Mouse (Mus musculus): ENCODE measurements around the gene Capn3. TPM values are rescaled to one million over a fixed set of nuclear protein-coding genes. Genes with fewer than 3 reads are reported as not detected.

The Capn3 gene
- polyA plus RNA-seq (2015; fragmentation: Nextera tagmentation; extraction: Ambion mirVana), result 0.89 and 1.0 TPM in 2 replicates

- Histone ChIP-seq H3K4me2 (replicated peaks) (no peak within 1 kb of the TSS), H3K4me1 (replicated peaks) (no peaks in the 10 kb centered on the region), H3K27ac (no peak within 1 kb of the TSS), H3K9ac (no peak within 1 kb of the TSS), H3K36me3 (no peaks in the 10 kb centered on the region), H3K4me3 (replicated peaks) (no peak within 1 kb of the TSS), H3K27me3 (replicated peaks) (no peaks in the 10 kb centered on the region), H3K9me3 (no peaks in the 10 kb centered on the region)
- ATAC-seq, result no peak
- WGBS, result 72% methylated on average over 4 of the region's 4 CpGs
Measured at GRCm38 (mm10) chr2:120455719-120456118, at the start of gene Capn3. TSS of gene Capn3 (plus strand) at chr2:120456019.

DNA sequence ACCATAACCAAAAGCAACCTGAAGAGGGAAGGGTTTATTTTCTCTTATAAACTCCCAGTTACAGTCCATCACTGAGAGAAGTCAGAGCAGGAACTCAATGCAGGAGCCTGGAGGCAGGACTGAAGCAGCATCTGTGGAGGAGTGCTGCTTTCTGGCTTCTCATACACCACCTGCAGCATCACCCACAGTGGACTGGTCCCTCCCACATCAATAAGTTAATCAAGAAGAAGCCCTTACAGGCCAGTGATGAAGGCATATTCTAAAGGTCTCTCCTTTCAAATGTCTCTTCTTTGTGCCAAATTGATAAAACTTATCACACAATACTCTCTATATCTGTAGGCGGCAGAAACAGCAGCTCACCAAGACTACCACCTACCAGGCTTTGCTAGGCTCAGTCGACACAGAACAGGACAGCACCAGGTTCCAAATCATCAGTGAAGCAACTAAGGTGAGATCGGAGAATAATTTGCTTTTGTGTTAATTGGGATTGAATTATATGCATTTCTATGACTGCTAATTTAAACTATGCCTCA lies 44.7 kb upstream of the Capn3 start:
- Histone ChIP-seq H3K4me2 (replicated peaks) (no peak overlapping the region), H3K9ac (no peak overlapping the region), H3K36me3 (no peaks in the 10 kb centered on the region), H3K9me3 (no peaks in the 10 kb centered on the region), H3K27me3 (replicated peaks) (no peaks in the 10 kb centered on the region), H3K4me3 (replicated peaks) (no peak overlapping the region), H3K4me1 (replicated peaks) (no peaks in the 10 kb centered on the region), H3K27ac (no peak overlapping the region)
- WGBS, result 96% methylated on average over 3 of the region's 3 CpGs
- ATAC-seq, result no peak

GRCm38 (mm10) chr2:120414113-120414512 lies 41.7 kb upstream of the Capn3 start:
- Histone ChIP-seq H3K9me3 (no peaks in the 10 kb centered on the region), H3K27ac (no peak overlapping the region), H3K36me3 (no peaks in the 10 kb centered on the region), H3K9ac (no peak overlapping the region), H3K4me1 (replicated peaks) (no peaks in the 10 kb centered on the region), H3K4me3 (replicated peaks) (no peak overlapping the region), H3K4me2 (replicated peaks) (no peak overlapping the region), H3K27me3 (replicated peaks) (no peaks in the 10 kb centered on the region)
- no peak for ATAC-seq

DNA sequence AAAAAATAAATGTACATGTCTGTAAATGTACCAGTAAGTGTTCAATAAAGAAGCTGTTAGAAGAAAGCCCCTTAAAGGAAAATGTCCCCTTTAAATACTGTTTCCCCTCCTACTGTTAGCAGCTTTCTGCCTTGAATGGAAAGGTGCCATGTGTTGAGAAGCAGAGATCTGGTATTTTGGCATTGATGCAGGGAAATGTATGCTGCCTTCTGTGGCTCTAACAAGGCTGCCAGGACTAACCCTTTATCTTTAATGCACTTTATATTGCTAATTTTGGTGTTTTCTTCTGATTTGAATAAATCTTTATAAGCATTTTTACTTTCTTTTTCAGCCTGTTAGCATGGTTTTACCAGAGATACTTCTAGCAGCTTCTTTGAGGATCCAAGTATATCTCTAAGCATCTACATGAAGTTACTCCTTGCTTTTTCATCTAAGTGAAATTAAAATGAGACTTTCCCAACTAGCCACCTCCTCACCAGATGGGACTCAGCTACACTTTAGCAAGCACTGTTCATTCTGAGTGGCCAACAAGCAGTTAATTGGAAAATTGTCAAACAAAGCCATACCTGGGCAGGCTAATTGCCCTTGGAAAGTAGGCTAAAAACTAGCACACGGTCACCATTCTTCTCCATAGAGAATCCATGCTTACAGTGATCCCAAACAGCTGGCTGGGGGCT lies 40.9 kb upstream of the Capn3 start:
- H3K27ac ChIP-seq, result no peak overlapping the region
- H3K4me2 ChIP-seq (replicated peaks), result no peak overlapping the region
- no peaks in the 10 kb centered on the region for H3K4me1 ChIP-seq (replicated peaks)
- H3K36me3 ChIP-seq, result no peaks in the 10 kb centered on the region
- no peak overlapping the region for H3K4me3 ChIP-seq (replicated peaks)
- H3K27me3 ChIP-seq (replicated peaks), result no peaks in the 10 kb centered on the region
- no peak overlapping the region for H3K9ac ChIP-seq
- H3K9me3 ChIP-seq, result no peaks in the 10 kb centered on the region
- WGBS, result 65% methylated on average over 1 of the region's 1 CpGs
- ATAC-seq, result no peak

DNA sequence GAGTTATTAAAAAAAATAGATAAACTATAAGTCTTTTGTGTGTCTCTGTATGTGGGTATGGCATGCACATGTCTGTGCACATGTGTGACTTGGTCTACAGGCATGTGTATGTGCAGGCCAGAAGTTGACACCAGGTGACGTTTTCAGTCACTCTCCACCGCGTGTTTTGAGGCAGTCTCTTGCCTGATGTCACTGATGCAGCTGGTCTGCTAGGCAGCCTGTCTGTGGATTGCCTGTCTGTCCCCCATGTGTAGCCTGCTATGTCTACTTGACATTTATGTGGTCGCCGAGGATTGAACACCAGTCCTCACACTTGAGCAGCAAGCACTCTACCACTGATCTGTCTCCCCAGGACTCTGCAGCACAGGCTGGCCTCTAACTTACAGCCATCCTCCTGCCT lies 31.4 kb upstream of the Capn3 start:
- no peaks in the 10 kb centered on the region for H3K36me3 ChIP-seq
- H3K4me2 ChIP-seq (replicated peaks), result no peak overlapping the region
- 92% methylated on average over 5 of the region's 5 CpGs for WGBS
- H3K9ac ChIP-seq, result no peak overlapping the region
- H3K4me3 ChIP-seq (replicated peaks), result no peak overlapping the region
- no peaks in the 10 kb centered on the region for H3K27me3 ChIP-seq (replicated peaks)
- no peak overlapping the region for H3K27ac ChIP-seq
- no peak for ATAC-seq
- H3K9me3 ChIP-seq, result no peaks in the 10 kb centered on the region
- H3K4me1 ChIP-seq (replicated peaks), result no peaks in the 10 kb centered on the region

DNA sequence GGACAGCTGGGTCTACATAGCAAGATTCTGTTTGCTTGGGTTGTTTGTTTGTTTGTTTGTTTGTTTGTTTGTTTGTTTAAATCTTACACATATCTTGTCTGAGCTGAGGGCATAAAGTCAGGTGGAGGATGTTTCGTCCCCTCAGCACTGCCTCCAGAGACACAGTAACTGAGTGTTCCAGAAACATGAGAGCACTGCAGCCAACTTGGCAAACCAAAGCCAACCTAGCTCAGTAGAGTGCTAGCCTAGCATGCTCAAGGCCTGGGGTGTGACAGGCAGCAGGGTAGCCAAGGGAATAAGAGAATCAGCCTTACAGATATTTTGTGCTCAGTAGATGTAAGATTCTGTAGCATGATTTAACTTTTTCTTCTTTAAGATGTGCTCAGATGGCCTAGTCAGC lies 11.3 kb upstream of the Capn3 start:
- Histone ChIP-seq H3K36me3 (no peaks in the 10 kb centered on the region), H3K4me3 (replicated peaks) (no peak overlapping the region), H3K4me1 (replicated peaks) (no peaks in the 10 kb centered on the region), H3K4me2 (replicated peaks) (no peak overlapping the region), H3K27me3 (replicated peaks) (no peaks in the 10 kb centered on the region), H3K9me3 (no peaks in the 10 kb centered on the region), H3K27ac (no peak overlapping the region), H3K9ac (no peak overlapping the region)
- ATAC-seq, result no peak
- WGBS, result 86% methylated on average over 1 of the region's 1 CpGs

GRCm38 (mm10) chr2:120446373-120446772 lies 9.4 kb upstream of the Capn3 start:
- Histone ChIP-seq H3K9me3 (no peaks in the 10 kb centered on the region), H3K27me3 (replicated peaks) (no peaks in the 10 kb centered on the region), H3K36me3 (no peaks in the 10 kb centered on the region), H3K4me3 (replicated peaks) (no peak overlapping the region), H3K4me1 (replicated peaks) (no peaks in the 10 kb centered on the region), H3K4me2 (replicated peaks) (no peak overlapping the region), H3K9ac (no peak overlapping the region), H3K27ac (no peak overlapping the region)
- WGBS, result 73% methylated on average over 10 of the region's 10 CpGs
- no peak for ATAC-seq

GRCm38 (mm10) chr2:120447306-120447705 lies 8.5 kb upstream of the Capn3 start:
- Histone ChIP-seq H3K36me3 (no peaks in the 10 kb centered on the region), H3K4me1 (replicated peaks) (no peaks in the 10 kb centered on the region), H3K4me3 (replicated peaks) (no peak overlapping the region), H3K27me3 (replicated peaks) (no peaks in the 10 kb centered on the region), H3K9me3 (no peaks in the 10 kb centered on the region), H3K4me2 (replicated peaks) (no peak overlapping the region), H3K27ac (no peak overlapping the region), H3K9ac (no peak overlapping the region)
- 97% methylated on average over 1 of the region's 1 CpGs for WGBS
- ATAC-seq, result no peak

GRCm38 (mm10) chr2:120450724-120451123 lies 5.1 kb upstream of the Capn3 start:
- H3K4me3 ChIP-seq (replicated peaks), result no peak overlapping the region
- WGBS, result 69% methylated on average over 6 of the region's 6 CpGs
- H3K9me3 ChIP-seq, result no peaks in the 10 kb centered on the region
- H3K4me2 ChIP-seq (replicated peaks), result no peak overlapping the region
- H3K9ac ChIP-seq, result no peak overlapping the region
- no peak overlapping the region for H3K27ac ChIP-seq
- H3K4me1 ChIP-seq (replicated peaks), result no peaks in the 10 kb centered on the region
- H3K27me3 ChIP-seq (replicated peaks), result no peaks in the 10 kb centered on the region
- no peak for ATAC-seq
- H3K36me3 ChIP-seq, result no peaks in the 10 kb centered on the region

GRCm38 (mm10) chr2:120452600-120452999 lies 3.2 kb upstream of the Capn3 start:
- Histone ChIP-seq H3K27ac (no peak overlapping the region), H3K4me1 (replicated peaks) (no peaks in the 10 kb centered on the region), H3K36me3 (no peaks in the 10 kb centered on the region), H3K9me3 (no peaks in the 10 kb centered on the region), H3K4me2 (replicated peaks) (no peak overlapping the region), H3K27me3 (replicated peaks) (no peaks in the 10 kb centered on the region), H3K4me3 (replicated peaks) (no peak overlapping the region), H3K9ac (no peak overlapping the region)
- no peak for ATAC-seq
- WGBS, result 64% methylated on average over 4 of the region's 4 CpGs

DNA sequence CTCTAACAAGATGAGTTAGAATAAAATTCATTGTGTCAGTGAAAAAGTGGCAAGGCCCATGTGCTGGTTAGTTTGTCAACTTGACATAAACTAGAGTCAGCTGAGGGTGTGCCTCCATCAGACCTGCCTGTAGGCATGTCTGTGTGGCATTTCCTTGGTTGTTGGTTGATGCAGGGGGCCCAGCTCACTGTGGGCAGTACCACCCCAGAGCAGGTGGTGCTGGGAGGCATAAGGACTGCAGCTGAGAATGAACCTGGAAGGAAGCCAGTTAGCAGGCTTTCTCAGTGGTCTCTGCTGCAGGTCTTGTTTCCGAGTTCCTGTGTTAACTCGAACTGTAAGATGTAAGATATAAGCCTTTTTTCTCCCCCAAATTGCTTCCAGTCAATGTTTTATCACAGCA lies 832 bp upstream of the Capn3 start:
- no peaks in the 10 kb centered on the region for H3K9me3 ChIP-seq
- no peak overlapping the region for H3K9ac ChIP-seq
- WGBS, result 79% methylated on average over 2 of the region's 2 CpGs

DNA sequence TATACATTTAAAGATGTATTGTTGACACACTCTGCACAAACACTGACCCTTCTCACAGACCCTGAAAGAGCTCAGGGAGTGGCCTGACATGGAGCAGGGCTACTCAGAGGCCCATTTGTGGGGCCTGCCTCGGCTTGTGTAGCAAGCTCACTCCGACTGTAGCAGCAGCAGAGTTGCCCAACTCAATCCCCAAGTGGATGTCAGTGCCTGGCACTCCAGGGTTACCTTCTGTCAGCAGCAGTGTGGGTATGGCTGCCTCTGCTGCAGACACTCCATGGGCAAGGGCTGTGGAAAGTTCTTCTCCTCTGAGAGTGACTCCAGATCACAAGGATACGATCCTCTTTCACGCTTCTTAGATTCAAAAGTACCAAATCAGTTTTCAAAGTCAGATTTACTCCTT lies 4.4 kb downstream of the Capn3 start:
- WGBS, result 85% methylated on average over 4 of the region's 4 CpGs
- Histone ChIP-seq H3K9me3 (no peaks in the 10 kb centered on the region), H3K9ac (no peak overlapping the region), H3K27ac (no peak overlapping the region), H3K4me2 (replicated peaks) (no peak overlapping the region), H3K27me3 (replicated peaks) (no peaks in the 10 kb centered on the region), H3K4me3 (replicated peaks) (no peak overlapping the region), H3K36me3 (no peaks in the 10 kb centered on the region), H3K4me1 (replicated peaks) (no peaks in the 10 kb centered on the region)
- no peak for ATAC-seq

More for the DNA sequence above, 832 bp upstream of the Capn3 start:
- Histone ChIP-seq H3K4me1 (replicated peaks) (no peaks in the 10 kb centered on the region), H3K4me2 (replicated peaks) (no peak overlapping the region), H3K36me3 (no peaks in the 10 kb centered on the region), H3K4me3 (replicated peaks) (no peak overlapping the region), H3K27me3 (replicated peaks) (no peaks in the 10 kb centered on the region), H3K27ac (no peak overlapping the region)
- ATAC-seq, result no peak

GRCm38 (mm10) chr2:120463328-120463727 lies 7.5 kb downstream of the Capn3 start:
- H3K27ac ChIP-seq, result no peak overlapping the region
- H3K9ac ChIP-seq, result no peak overlapping the region
- H3K4me1 ChIP-seq (replicated peaks), result no peaks in the 10 kb centered on the region
- H3K4me2 ChIP-seq (replicated peaks), result no peak overlapping the region
- 82% methylated on average over 7 of the region's 7 CpGs for WGBS
- H3K9me3 ChIP-seq, result no peaks in the 10 kb centered on the region
- no peak for ATAC-seq
- no peak overlapping the region for H3K4me3 ChIP-seq (replicated peaks)
- no peaks in the 10 kb centered on the region for H3K27me3 ChIP-seq (replicated peaks)
- no peaks in the 10 kb centered on the region for H3K36me3 ChIP-seq

Data from intestine, embryonic 15.5 days (tissue).